Mouse (Mus musculus) MEL (cell line): ENCODE data around the gene Colgalt2. TPM values are rescaled to one million over a fixed set of nuclear protein-coding genes. Genes with fewer than 3 reads are reported as not detected.

Experiments used
- DNase-seq: peaks from one replicate; pipeline ENCODE4 v3.0.0; 2011; ENCODE audit warnings: low read depth, low spot score
- H3K27ac ChIP-seq: 2 replicates; pipeline ENCODE4 v1.5.1; 2012; ENCODE audit warnings: low read depth, mild to moderate bottlenecking, control low read depth, low read length, moderate library complexity; ENCODE audit not compliant: control insufficient read depth
- H3K27me3 ChIP-seq, 2 experiments: fragments of 150-350 bp in 1 of 2; sonication (generic) in 1 of 2; 2 replicates each; pipeline ENCODE4 v1.6.1; 2012; ENCODE audit warnings: low read length in 2 of 2, mild to moderate bottlenecking in 2 of 2, improper control_type of control experiment in 1 of 2, moderate library complexity in 1 of 2; ENCODE audit not compliant: insufficient read depth in 2 of 2, control insufficient read depth in 1 of 2
- H3K36me3 ChIP-seq, 2 experiments: 2 replicates each; pipeline ENCODE4 v1.6.1; 2012 to 2014; ENCODE audit warnings: low read length in 2 of 2, improper control_type of control experiment in 1 of 2, inconsistent platforms in 1 of 2, mild to moderate bottlenecking in 1 of 2; ENCODE audit not compliant: insufficient read depth in 2 of 2, control insufficient read depth in 1 of 2
- H3K4me1 ChIP-seq, 2 experiments: fragments of 150-350 bp in 1 of 2; sonication (generic) in 1 of 2; 2 replicates each; pipeline ENCODE4 v1.6.1; 2012; ENCODE audit warnings: low read length in 2 of 2, improper control_type of control experiment in 1 of 2, mild to moderate bottlenecking in 1 of 2; ENCODE audit not compliant: insufficient read depth in 2 of 2, control insufficient read depth in 1 of 2
- H3K4me3 ChIP-seq, 2 experiments: fragments of 150-350 bp in 1 of 2; sonication (generic) in 1 of 2; 2 replicates each; pipeline ENCODE4 v1.5.1; 2012; ENCODE audit warnings: low read depth in 2 of 2, low read length in 2 of 2, mild to moderate bottlenecking in 2 of 2, moderate library complexity in 2 of 2, control low read depth in 1 of 2, improper control_type of control experiment in 1 of 2; ENCODE audit not compliant: control insufficient read depth in 1 of 2, insufficient read depth in 1 of 2
- H3K79me2 ChIP-seq: 2 replicates; pipeline ENCODE4 v1.6.1; 2012; ENCODE audit warnings: mild to moderate bottlenecking, low read length, moderate library complexity; ENCODE audit not compliant: control insufficient read depth, poor library complexity, insufficient read depth
- H3K9ac ChIP-seq: 2 replicates; pipeline ENCODE4 v1.6.1; 2012; ENCODE audit warnings: low read depth, mild to moderate bottlenecking, control low read depth, low read length, moderate library complexity; ENCODE audit not compliant: control insufficient read depth, poor library complexity, severe bottlenecking
- H3K9me3 ChIP-seq: fragments of 150-350 bp; sonication (generic); replicated peaks from 2 replicates; pipeline ENCODE4 v1.6.1; 2012; ENCODE audit warnings: mild to moderate bottlenecking, low read length, improper control_type of control experiment, moderate library complexity; ENCODE audit not compliant: insufficient read depth
- E2F4 ChIP-seq: IDR thresholded peaks from 2 replicates; pipeline ENCODE4 v1.6.1; 2011; ENCODE audit warnings: low read depth, low read length, improper control_type of control experiment, borderline replicate concordance
- ELF1 ChIP-seq: IDR thresholded peaks from 2 replicates; pipeline ENCODE4 v1.6.1; 2014; ENCODE audit warnings: low read depth, mild to moderate bottlenecking, inconsistent platforms, low read length, improper control_type of control experiment, moderate library complexity
- ETS1 ChIP-seq: IDR thresholded peaks from 2 replicates; pipeline ENCODE4 v1.6.1; 2012; ENCODE audit warnings: low read depth, mild to moderate bottlenecking, inconsistent platforms, low read length, improper control_type of control experiment, moderate library complexity
- GABPA ChIP-seq: IDR thresholded peaks from 2 replicates; pipeline ENCODE4 v1.6.1; 2012; ENCODE audit warnings: low read depth, mild to moderate bottlenecking, inconsistent platforms, low read length, improper control_type of control experiment, moderate library complexity
- JUND ChIP-seq: IDR thresholded peaks from 2 replicates; pipeline ENCODE4 v1.6.1; 2011; ENCODE audit warnings: low read depth, mild to moderate bottlenecking, improper control_type of control experiment, low read length
- MAFK ChIP-seq: IDR thresholded peaks from 2 replicates; pipeline ENCODE4 v1.6.1; 2011; ENCODE audit warnings: low read depth, mild to moderate bottlenecking, low read length, improper control_type of control experiment, borderline replicate concordance
- MXI1 ChIP-seq: IDR thresholded peaks from 2 replicates; pipeline ENCODE4 v1.6.1; 2011; ENCODE audit warnings: mild to moderate bottlenecking, low read depth, low read length, improper control_type of control experiment
- NELFE ChIP-seq: IDR thresholded peaks from 2 replicates; pipeline ENCODE4 v1.6.1; 2011; ENCODE audit warnings: low read depth, low read length, improper control_type of control experiment
- RAD21 ChIP-seq: IDR thresholded peaks from 2 replicates; pipeline ENCODE4 v1.6.1; 2011; ENCODE audit warnings: mild to moderate bottlenecking, low read depth, low read length, improper control_type of control experiment
- TCF12 ChIP-seq: IDR thresholded peaks from 2 replicates; pipeline ENCODE4 v1.6.1; 2014; ENCODE audit warnings: low read depth, mild to moderate bottlenecking, inconsistent platforms, low read length, improper control_type of control experiment, moderate library complexity
- UBTF ChIP-seq: IDR thresholded peaks from 2 replicates; pipeline ENCODE4 v1.6.1; 2012; ENCODE audit warnings: low read depth, mild to moderate bottlenecking, inconsistent platforms, low read length, improper control_type of control experiment, moderate library complexity, borderline replicate concordance; ENCODE audit not compliant: insufficient read depth
- USF1 ChIP-seq: IDR thresholded peaks from 2 replicates; pipeline ENCODE4 v1.6.1; 2014; ENCODE audit warnings: low read depth, mild to moderate bottlenecking, inconsistent platforms, low read length, improper control_type of control experiment, moderate library complexity
- ZC3H11A ChIP-seq: IDR thresholded peaks from 2 replicates; pipeline ENCODE4 v1.6.1; 2012; ENCODE audit warnings: low read depth, mild to moderate bottlenecking, inconsistent platforms, low read length, improper control_type of control experiment
- polyA plus RNA-seq, 2 experiments: library from polyadenylated mRNA; stranded (reverse) in 1 of 2; unstranded in 1 of 2; fragments of >175 nt in 1 of 2; fragments of >200 nt in 1 of 2; gene quantifications; 2 replicates each; pipeline versions ENCODE4 v1.2.1 to v1.2.4; 2012; ENCODE audit warnings: low replicate concordance in 2 of 2, low read depth in 1 of 2; ENCODE audit not compliant: insufficient read length in 2 of 2, insufficient read depth in 1 of 2, missing spikeins in 1 of 2
- total RNA-seq: library from RNA; depleted of rRNA; stranded (reverse); fragments of 300-350 nt; gene quantifications from 2 replicates; pipeline ENCODE4 v1.2.3, GENCODE M21; 2012; rRNA removed

The Colgalt2 gene
- not detected in 2 replicates for total RNA-seq
- not detected for polyA plus RNA-seq

GRCm38 (mm10) chr1:152399790-152400555, at the start of gene Colgalt2:
Colgalt2 (plus strand) TSS chr1:152399830.
- no peak within 1 kb of the TSS for H3K9ac ChIP-seq

GRCm38 (mm10) chr1:152356721-152357120, 42.9 kb upstream of the Colgalt2 start:
- Histone ChIP-seq H3K9ac (no peak overlapping the region), H3K4me1 (no peaks in the 10 kb centered on the region), H3K4me3 (no peak overlapping the region), H3K79me2 (no peaks in the 10 kb centered on the region), H3K27me3 (peaks cover 0 to 8% of the 10 kb centered on the region in 2 experiments; a peak in 2 of 4 replicates), H3K9me3 (no peaks in the 10 kb centered on the region), H3K27ac (no peak overlapping the region)
- no peak for DNase-seq
- no peak for TF ChIP-seq USF1
- TF ChIP-seq, all 39 proteins: peak for 0
- no peaks in the 10 kb centered on the region for H3K36me3 ChIP-seq

More at GRCm38 (mm10) chr1:152399790-152400555, at the start of gene Colgalt2:
- Histone ChIP-seq H3K36me3 (no peaks in the 10 kb centered on the region), H3K9me3 (0 out of 2 replicates have a peak, but pooled peaks cover 2% of the 10 kb centered on the region), H3K79me2 (no peaks in the 10 kb centered on the region), H3K4me1 (no peaks in the 10 kb centered on the region), H3K27me3 (no peaks in the 10 kb centered on the region; a peak in 2 of 4 replicates), H3K27ac (no peak within 1 kb of the TSS), H3K4me3 (no peak within 1 kb of the TSS)
- no peak for TF ChIP-seq ZC3H11A
- TF ChIP-seq NELFE = no peak
- no peak for TF ChIP-seq GABPA
- no peak for TF ChIP-seq RAD21
- no peak for TF ChIP-seq TCF12
- no peak for TF ChIP-seq MAFK
- no peak for TF ChIP-seq UBTF
- TF ChIP-seq JUND = no peak
- no peak for TF ChIP-seq E2F4
- no peak for TF ChIP-seq MXI1
- TF ChIP-seq ELF1 = no peak
- TF ChIP-seq ETS1 = no peak
- DNase-seq = no peak
